Mouse (Mus musculus): ENCODE data around the gene Safb.

DNA sequence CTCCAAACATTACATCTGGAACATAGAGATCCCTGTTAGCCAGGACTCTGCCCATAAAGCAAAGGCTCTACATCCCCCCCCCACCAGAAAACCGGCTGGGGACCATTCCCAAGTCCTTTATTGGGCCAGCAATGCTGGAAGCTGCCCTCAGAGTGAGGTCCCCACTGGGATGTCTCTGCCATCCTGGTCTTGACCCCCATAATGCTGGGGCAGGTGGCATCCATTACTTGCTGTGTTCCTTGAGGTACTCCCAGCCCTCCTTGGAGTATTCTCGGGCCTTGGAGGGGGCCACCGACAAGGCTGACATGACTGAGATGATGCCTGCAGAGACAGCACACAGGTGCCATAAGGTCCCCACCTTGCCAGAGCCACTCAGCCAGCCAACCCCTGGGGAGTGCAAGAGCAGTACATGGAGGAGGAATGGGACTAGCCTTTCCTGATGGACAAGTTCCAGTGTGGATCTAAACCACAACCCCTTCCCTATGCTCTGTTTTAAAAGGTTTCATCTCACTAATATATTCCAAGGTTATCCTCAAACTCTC lies 23.0 kb downstream of the Safb start:
- no peak for TF ChIP-seq CTCF (IDR thresholded peaks at IDR 0.05; ENCODE audit: low read depth, low read length)
- no peak for TF ChIP-seq POLR2A (IDR thresholded peaks at IDR 0.05; ENCODE audit: extremely low read depth, insufficient read depth, low read length)

All from liver, adult 2 months (tissue).